Mouse (Mus musculus): ENCODE measurements around the gene Rbm34.

Gene Rbm34

GRCm38 (mm10) chr8:126961516-126961915 lies 9.4 kb downstream of the Rbm34 start:
- no peak for DNase-seq (ENCODE audit: low spot score in 2 of 2)

GRCm38 (mm10) chr8:126951900-126952636 lies 18.8 kb downstream of the Rbm34 start:
- DNase-seq (ENCODE audit: low spot score in 2 of 2) = no peak

GRCm38 (mm10) chr8:126949527-126949926 lies 21.3 kb downstream of the Rbm34 start:
- DNase-seq (ENCODE audit: low spot score in 2 of 2) = no peak

GRCm38 (mm10) chr8:126946444-126946843 lies 24.4 kb downstream of the Rbm34 start:
- DNase-seq (ENCODE audit: low spot score in 2 of 2) = no peak

- peak; percentile 94 for DNase-seq (ENCODE audit: low spot score in 2 of 2)
These were observed 25.1 kb downstream of the Rbm34 start, which contains the start of gene Tomm20 for GRCm38 (mm10) chr8:126945730-126946163. Tomm20 (minus strand) TSS chr8:126945844.

GRCm38 (mm10) chr8:126944781-126945691 lies 25.8 kb downstream of the Rbm34 start:
- DNase-seq (ENCODE audit: low spot score in 2 of 2) = peak in 1 of 2 experiments; percentile 31

- DNase-seq (ENCODE audit: low spot score in 2 of 2) = no peak
These were observed 27.3 kb downstream of the Rbm34 start for GRCm38 (mm10) chr8:126943565-126943964.

- no peak for DNase-seq (ENCODE audit: low spot score in 2 of 2)
These were observed 33.5 kb downstream of the Rbm34 start for GRCm38 (mm10) chr8:126937337-126937736.

GRCm38 (mm10) chr8:126935932-126936331 lies 34.9 kb downstream of the Rbm34 start:
- no peak for DNase-seq (ENCODE audit: low spot score in 2 of 2)

GRCm38 (mm10) chr8:126935387-126935786 lies 35.5 kb downstream of the Rbm34 start:
- no peak for DNase-seq (ENCODE audit: low spot score in 2 of 2)

GRCm38 (mm10) chr8:126932656-126933055 lies 38.2 kb downstream of the Rbm34 start:
- no peak for DNase-seq (ENCODE audit: low spot score in 2 of 2)

- no peak for DNase-seq (ENCODE audit: low spot score in 2 of 2)
These were observed 38.6 kb downstream of the Rbm34 start for GRCm38 (mm10) chr8:126932249-126932648.

- DNase-seq (ENCODE audit: low spot score in 2 of 2) = no peak
These were observed 39.2 kb downstream of the Rbm34 start for GRCm38 (mm10) chr8:126931720-126932119.

GRCm38 (mm10) chr8:126929607-126930161 lies 41.2 kb downstream of the Rbm34 start:
- peak in 1 of 2 experiments; percentile 51 for DNase-seq (ENCODE audit: low spot score in 2 of 2)

- no peak for DNase-seq (ENCODE audit: low spot score in 2 of 2)
These were observed 41.9 kb downstream of the Rbm34 start for GRCm38 (mm10) chr8:126928755-126929505.

- DNase-seq (ENCODE audit: low spot score in 2 of 2) = no peak
These were observed 42.8 kb downstream of the Rbm34 start for GRCm38 (mm10) chr8:126928028-126928427.

GRCm38 (mm10) chr8:126927058-126927457 lies 43.8 kb downstream of the Rbm34 start:
- DNase-seq (ENCODE audit: low spot score in 2 of 2) = no peak

- DNase-seq (ENCODE audit: low spot score in 2 of 2) = no peak
These were observed 47.9 kb downstream of the Rbm34 start for GRCm38 (mm10) chr8:126922981-126923380.

GRCm38 (mm10) chr8:126921432-126921831 lies 49.4 kb downstream of the Rbm34 start:
- DNase-seq (ENCODE audit: low spot score in 2 of 2) = no peak

- peak; percentile 63 to 64 for DNase-seq (ENCODE audit: low spot score in 2 of 2)
These were observed 50.0 kb downstream of the Rbm34 start for GRCm38 (mm10) chr8:126920845-126921244.

GRCm38 (mm10) chr8:126920386-126920785 lies 50.5 kb downstream of the Rbm34 start:
- no peak for DNase-seq (ENCODE audit: low spot score in 2 of 2)
